Mouse (Mus musculus): ENCODE measurements around the gene Olfr549.

DNA sequence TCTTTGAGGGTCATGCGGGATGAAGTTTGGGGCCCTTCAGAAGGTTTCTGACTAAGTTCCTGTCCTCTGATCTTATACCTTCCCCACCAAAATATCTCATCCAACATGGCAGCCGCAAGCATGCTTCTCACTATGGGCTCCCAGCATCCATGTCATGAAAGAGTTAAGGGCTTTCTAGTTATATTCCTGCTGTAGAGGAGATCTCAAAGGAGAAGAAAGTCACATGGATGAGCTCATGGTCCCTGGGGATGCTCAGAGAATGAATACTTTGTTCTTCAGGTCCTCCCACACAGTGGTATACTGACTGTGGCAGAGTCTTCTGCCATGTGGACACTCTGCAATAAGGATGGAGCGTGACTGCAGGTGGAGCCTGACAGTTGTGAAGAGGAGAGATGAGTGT is at the start of gene Olfr549:
- TF ChIP-seq POLR2A (IDR thresholded peaks at IDR 0.05; ENCODE audit: insufficient read depth, low read depth, low read length) (no peak), CTCF (IDR thresholded peaks at IDR 0.05; ENCODE audit: insufficient read depth, low read depth, low read length) (no peak)

All from olfactory bulb, adult 2 months (tissue).